Mouse (Mus musculus) C2C12 (cell line): Measurements from ENCODE around the gene Tbc1d9.

ENCODE experiments used
- CTCF ChIP-seq: IDR thresholded peaks from one replicate; pipeline ENCODE4 v1.5.1; 2011; ENCODE audit not compliant: control insufficient read depth, insufficient read depth, insufficient read length
- MAX ChIP-seq: IDR thresholded peaks from one replicate; pipeline ENCODE4 v1.6.1; 2011; ENCODE audit warnings: mild to moderate bottlenecking, control low read depth
- MYOD1 ChIP-seq: IDR thresholded peaks from one replicate; pipeline ENCODE4 v1.6.1; 2011; ENCODE audit warnings: low read depth; ENCODE audit not compliant: control insufficient read depth, insufficient read length
- MYOG ChIP-seq: IDR thresholded peaks from one replicate; pipeline ENCODE4 v1.6.1; 2011; ENCODE audit not compliant: control insufficient read depth, insufficient read length; ENCODE audit errors: extremely low read depth
- USF1 ChIP-seq: IDR thresholded peaks from one replicate; pipeline ENCODE4 v1.6.1; 2011; ENCODE audit warnings: low read depth, mild to moderate bottlenecking, control low read depth, moderate library complexity

DNA sequence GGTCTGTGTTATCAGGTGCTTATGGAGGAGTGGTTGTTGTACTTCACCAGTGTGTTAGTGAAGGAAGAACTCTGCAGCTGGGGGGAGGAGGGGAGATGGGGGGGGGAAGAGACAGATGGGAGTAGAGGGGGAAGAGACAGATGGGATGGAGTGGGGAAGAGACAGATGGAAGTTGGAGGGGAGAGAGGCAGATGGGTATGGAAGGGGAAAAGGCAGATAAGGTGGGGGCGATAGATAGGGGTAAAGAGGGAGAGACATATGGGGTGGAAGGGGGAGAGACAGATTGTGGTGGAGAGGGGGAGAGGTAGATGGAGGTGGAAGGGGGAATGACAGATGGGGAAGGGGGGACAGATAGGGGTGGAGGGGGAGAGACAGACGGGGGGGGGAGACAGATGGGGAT is 11.6 kb downstream of the Tbc1d9 start:
- TF ChIP-seq MYOG (no peak), CTCF (no peak), MAX (no peak), USF1 (no peak), MYOD1 (no peak)
